Mouse (Mus musculus) heart, embryonic 14.5 days (tissue): Measurements from ENCODE around the gene Rhox10. TPM values are rescaled to one million over a fixed set of nuclear protein-coding genes. Genes with fewer than 3 reads are reported as not detected.
"Not testable (repeated sequence)": the region's sequence is repeated elsewhere in the genome, so short reads cannot be mapped to it uniquely, and the experiment has no call there.

Experiments used
- ATAC-seq: fragments of 200-750 bp; cut with Nextera tagmentation; 2 replicates; pipeline ENCODE4 v1.8.0; 2017; ENCODE audit warnings: low read depth, moderate TSS enrichment; ENCODE audit not compliant: insufficient number of reproducible peaks, insufficient read depth, low FRiP score
- H3K27ac ChIP-seq, 2 experiments: fragments of 200-500 bp in 1 of 2; fragments of 300-500 bp in 1 of 2; sonication (generic) in 1 of 2; replicated peaks in 1 of 2; 2 replicates each; pipeline ENCODE4 v1.5.1; 2012 to 2014; ENCODE audit warnings: low read depth in 2 of 2, low read length in 2 of 2, control low read depth in 1 of 2, mild to moderate bottlenecking in 1 of 2, mixed read lengths in 1 of 2; ENCODE audit not compliant: control insufficient read depth in 1 of 2, insufficient read depth in 1 of 2
- H3K27me3 ChIP-seq: fragments of 300-500 bp; sonication (generic); 2 replicates; pipeline ENCODE4 v1.6.1; 2014; ENCODE audit warnings: mild to moderate bottlenecking, low read length, control low read depth; ENCODE audit not compliant: control insufficient read depth, insufficient read depth
- H3K36me3 ChIP-seq: fragments of 300-500 bp; sonication (generic); 2 replicates; pipeline ENCODE4 v1.6.1; 2014; ENCODE audit warnings: mild to moderate bottlenecking, control low read depth, low read length, mixed read lengths; ENCODE audit not compliant: control insufficient read depth, insufficient read depth
- H3K4me1 ChIP-seq, 2 experiments: fragments of 200-500 bp in 1 of 2; fragments of 300-500 bp in 1 of 2; sonication (generic) in 1 of 2; 2 replicates each; pipeline ENCODE4 v1.6.1; 2012 to 2014; ENCODE audit warnings: low read length in 2 of 2, control low read depth in 1 of 2, mixed read lengths in 1 of 2; ENCODE audit not compliant: control insufficient read depth in 2 of 2, insufficient read depth in 2 of 2
- H3K4me2 ChIP-seq: fragments of 300-500 bp; sonication (generic); 2 replicates; pipeline ENCODE4 v1.6.1; 2014; ENCODE audit warnings: mild to moderate bottlenecking, low read length
- H3K4me3 ChIP-seq, 2 experiments: fragments of 200-500 bp in 1 of 2; fragments of 300-500 bp in 1 of 2; sonication (generic) in 1 of 2; 2 replicates each; pipeline ENCODE4 v1.5.1; 2012 to 2014; ENCODE audit warnings: low read length in 2 of 2, mild to moderate bottlenecking in 2 of 2, control low read depth in 1 of 2, low read depth in 1 of 2, moderate library complexity in 1 of 2; ENCODE audit not compliant: control insufficient read depth in 1 of 2, insufficient read depth in 1 of 2
- H3K9ac ChIP-seq: fragments of 300-500 bp; sonication (generic); 2 replicates; pipeline ENCODE4 v1.6.1; 2014; ENCODE audit warnings: mild to moderate bottlenecking, low read length
- H3K9me3 ChIP-seq: fragments of 300-500 bp; sonication (generic); 2 replicates; pipeline ENCODE4 v1.6.1; 2016; ENCODE audit warnings: low read length, control low read depth; ENCODE audit not compliant: control insufficient read depth
- WGBS: fragments of 180-500 bp; shearing (Covaris S2); extraction: QIAGEN DNeasy Blood & Tissue Kit; methylation state at CpG from one replicate; pipeline ENCODE4 v1.1.7; 2014; 5-methylcytosine and 5-hydroxymethylcytosine counted together
- polyA plus RNA-seq: library from polyadenylated mRNA; unstranded; fragments of >200 nt; fragmentation: Nextera tagmentation; extraction: Ambion mirVana; gene quantifications from 2 replicates; pipeline ENCODE4 v1.2.1, GENCODE M21; 2014

Gene Rhox10
- not detected in 2 replicates for polyA plus RNA-seq

DNA sequence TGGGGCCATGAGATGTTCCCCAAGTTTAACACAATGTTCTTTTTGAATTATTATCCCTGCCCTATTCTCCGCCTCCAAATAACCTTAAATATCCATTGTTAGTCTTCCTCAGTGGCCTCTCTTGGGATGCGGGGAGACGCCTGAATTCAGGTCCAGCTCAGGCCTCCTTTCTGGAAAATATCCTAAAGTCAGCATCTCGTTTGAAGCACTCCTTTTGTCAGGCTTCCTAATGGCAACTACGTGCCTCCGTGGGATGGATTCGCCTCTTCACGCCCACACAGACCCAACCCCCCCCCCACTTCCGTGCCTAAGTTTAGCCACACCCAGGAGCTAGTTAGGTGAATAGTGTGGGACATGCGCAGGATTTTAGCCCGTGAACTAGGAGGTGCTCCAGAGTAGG, at the start of gene Rhox10:
Rhox10 (plus strand) TSS at position 301 of the 400 bp plus-strand sequence.
- 82% methylated on average over 11 of the region's 11 CpGs for WGBS
- no peaks in the 10 kb centered on the region for H3K4me1 ChIP-seq
- no peaks in the 10 kb centered on the region for H3K36me3 ChIP-seq
- H3K4me2 ChIP-seq, result no peak within 1 kb of the TSS
- ATAC-seq, result no peak
- no peak within 1 kb of the TSS for H3K9ac ChIP-seq
- no peaks in the 10 kb centered on the region for H3K9me3 ChIP-seq
- no peak within 1 kb of the TSS for H3K4me3 ChIP-seq
- no peaks in the 10 kb centered on the region for H3K27me3 ChIP-seq
- H3K27ac ChIP-seq, result no peak within 1 kb of the TSS

DNA sequence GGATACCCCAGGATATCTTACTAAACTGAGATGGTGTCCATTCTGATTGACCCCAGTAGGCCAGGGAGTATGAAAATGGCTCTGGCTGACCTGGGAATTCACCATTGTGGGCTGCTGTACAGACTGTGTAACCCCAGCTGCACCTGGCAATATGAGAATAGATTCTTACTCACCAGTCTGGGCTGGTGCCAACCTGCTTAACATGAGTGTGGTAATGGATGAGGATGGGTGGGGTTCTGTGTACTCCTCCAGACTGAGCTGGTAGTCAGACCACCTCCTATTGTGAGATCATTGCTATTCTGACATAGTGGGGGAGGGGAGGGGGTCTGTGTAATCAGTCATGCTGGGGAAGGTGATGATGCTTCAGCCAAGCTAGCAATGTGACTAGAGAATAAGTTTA, 47.7 kb upstream of the Rhox10 start, which contains the start of gene Btg1-ps1:
Btg1-ps1 (minus strand) TSS at position 219 of the 400 bp plus-strand sequence.
- not testable (repeated sequence) for H3K36me3 ChIP-seq, H3K9ac ChIP-seq, H3K27me3 ChIP-seq, H3K4me1 ChIP-seq, ATAC-seq, H3K27ac ChIP-seq, H3K9me3 ChIP-seq, H3K4me2 ChIP-seq, H3K4me3 ChIP-seq

DNA sequence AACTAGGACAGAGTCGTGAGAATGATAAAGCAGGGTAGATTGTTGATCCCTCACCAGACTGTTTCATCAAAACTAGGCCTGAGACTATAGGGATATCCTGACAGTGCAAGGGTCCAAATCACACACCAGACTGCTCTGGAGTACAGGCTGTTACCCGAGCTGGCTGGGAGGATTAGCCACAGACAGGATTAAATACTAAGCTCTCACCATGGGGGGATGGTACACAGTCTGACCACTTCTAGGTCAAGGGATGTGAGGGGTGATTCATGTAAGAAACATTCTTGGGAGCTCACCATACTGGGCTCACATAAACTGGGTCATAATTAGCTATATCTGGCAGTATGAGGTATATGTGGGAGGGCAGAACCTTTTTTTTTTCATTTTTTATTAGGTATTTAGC, 32.4 kb upstream of the Rhox10 start:
- 45% methylated on average over 2 of the region's 2 CpGs for WGBS
- H3K4me1 ChIP-seq, result no peaks in the 10 kb centered on the region
- no peaks in the 10 kb centered on the region for H3K27me3 ChIP-seq
- no peak for ATAC-seq
- no peaks in the 10 kb centered on the region for H3K36me3 ChIP-seq
- H3K9ac ChIP-seq, result no peak overlapping the region
- no peak overlapping the region for H3K4me3 ChIP-seq
- H3K9me3 ChIP-seq, result no peaks in the 10 kb centered on the region
- H3K4me2 ChIP-seq, result no peak overlapping the region
- H3K27ac ChIP-seq, result no peak overlapping the region

DNA sequence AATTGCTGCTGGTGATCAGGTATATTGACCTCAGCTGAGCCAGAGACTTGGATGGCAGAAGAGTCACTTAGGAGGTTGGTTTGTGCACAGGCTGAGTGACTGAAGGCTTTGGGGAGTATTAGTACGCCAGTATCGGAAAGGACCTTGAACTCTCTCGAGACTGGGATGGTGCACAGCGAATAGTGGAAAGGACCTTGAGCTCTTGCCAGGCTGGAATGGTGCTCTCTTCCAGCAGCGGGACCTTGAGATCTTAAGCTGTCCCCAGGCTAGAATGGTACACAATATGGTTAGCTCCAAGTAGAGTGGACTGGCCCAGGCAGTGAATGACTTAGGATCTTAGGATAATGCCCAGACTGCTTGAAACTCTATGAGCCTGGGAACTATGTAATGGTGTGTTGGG, 26.6 kb upstream of the Rhox10 start:
- ATAC-seq, result no peak
- Histone ChIP-seq H3K36me3 (no peaks in the 10 kb centered on the region), H3K27me3 (no peaks in the 10 kb centered on the region), H3K4me1 (no peaks in the 10 kb centered on the region), H3K4me3 (no peak overlapping the region), H3K4me2 (no peak overlapping the region), H3K9ac (no peak overlapping the region), H3K27ac (no peak overlapping the region), H3K9me3 (no peaks in the 10 kb centered on the region)
- WGBS, result 82% methylated on average over 5 of the region's 5 CpGs

DNA sequence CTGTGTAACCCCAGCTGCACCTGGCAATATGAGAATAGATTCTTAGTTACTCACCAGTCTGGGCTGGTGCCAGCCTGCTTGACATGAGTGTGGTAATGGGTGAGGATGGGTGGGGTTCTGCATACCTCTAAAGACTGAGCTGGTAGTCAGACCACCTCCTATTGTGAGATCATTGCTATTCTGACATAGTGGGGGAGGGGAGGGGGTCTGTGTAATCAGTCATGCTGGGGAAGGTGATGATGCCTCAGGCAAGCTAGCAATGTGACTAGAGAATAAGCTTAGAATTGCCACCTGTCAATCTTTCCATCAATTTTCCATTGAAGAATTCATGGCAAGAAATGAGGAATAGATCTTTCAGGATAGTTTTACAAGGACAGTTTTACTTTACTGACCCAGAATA, 23.3 kb upstream of the Rhox10 start, which contains the start of gene Btg1-ps2:
Btg1-ps2 (minus strand) TSS at position 101 of the 400 bp plus-strand sequence.
- not testable (repeated sequence) for H3K4me1 ChIP-seq, H3K9me3 ChIP-seq, H3K9ac ChIP-seq, H3K4me3 ChIP-seq, ATAC-seq, H3K4me2 ChIP-seq, H3K27ac ChIP-seq, H3K36me3 ChIP-seq, H3K27me3 ChIP-seq

DNA sequence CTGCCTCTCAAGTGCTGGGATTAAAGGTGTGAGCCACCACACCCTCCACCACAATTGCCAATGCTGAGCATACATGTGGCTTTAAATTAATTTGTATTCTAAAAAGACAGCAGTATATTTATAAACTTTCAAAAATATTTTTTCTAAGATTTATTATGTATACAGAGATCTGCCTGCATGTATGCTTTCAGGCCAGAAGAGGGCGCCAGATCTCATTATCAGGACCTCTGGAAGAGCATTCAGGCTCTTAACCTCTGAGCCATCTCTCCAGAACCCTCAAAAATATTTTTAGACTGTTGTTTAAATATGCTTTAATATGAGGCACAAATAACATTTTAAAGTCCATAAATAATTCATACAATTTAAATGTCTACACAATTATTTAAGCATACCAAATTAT, 4.7 kb upstream of the Rhox10 start:
- Histone ChIP-seq H3K36me3 (no peaks in the 10 kb centered on the region), H3K4me1 (no peaks in the 10 kb centered on the region), H3K9me3 (no peaks in the 10 kb centered on the region), H3K27ac (no peak overlapping the region), H3K27me3 (no peaks in the 10 kb centered on the region), H3K4me2 (no peak overlapping the region), H3K9ac (no peak overlapping the region), H3K4me3 (no peak overlapping the region)
- 3% methylated on average over 1 of the region's 1 CpGs for WGBS
- ATAC-seq, result no peak

DNA sequence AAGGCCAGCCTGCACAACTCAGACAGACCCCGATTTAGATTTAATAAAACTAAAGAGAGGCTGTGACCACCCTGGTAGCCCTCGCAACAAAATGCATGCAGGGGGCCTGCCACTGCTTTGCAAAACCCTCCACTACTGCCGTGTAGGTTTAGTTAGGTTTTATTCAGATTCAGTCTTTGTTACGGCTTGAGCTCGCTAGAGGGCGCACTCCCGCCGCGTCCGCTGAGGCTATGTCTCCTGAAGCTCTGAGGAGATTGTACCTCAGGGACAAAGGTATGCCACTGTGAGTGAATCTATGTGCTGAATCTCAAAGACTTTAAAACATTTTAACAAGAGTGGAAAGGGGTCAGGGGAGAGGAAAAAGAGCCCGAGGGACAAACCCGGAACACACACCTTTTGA, 18.0 kb downstream of the Rhox10 start:
- 19% methylated on average over 12 of the region's 12 CpGs for WGBS
- no peak overlapping the region for H3K27ac ChIP-seq
- ATAC-seq, result no peak
- H3K9me3 ChIP-seq, result no peaks in the 10 kb centered on the region
- H3K4me3 ChIP-seq, result no peak overlapping the region
- H3K27me3 ChIP-seq, result no peaks in the 10 kb centered on the region
- H3K9ac ChIP-seq, result no peak overlapping the region
- no peak overlapping the region for H3K4me2 ChIP-seq
- H3K4me1 ChIP-seq, result no peaks in the 10 kb centered on the region
- no peaks in the 10 kb centered on the region for H3K36me3 ChIP-seq

DNA sequence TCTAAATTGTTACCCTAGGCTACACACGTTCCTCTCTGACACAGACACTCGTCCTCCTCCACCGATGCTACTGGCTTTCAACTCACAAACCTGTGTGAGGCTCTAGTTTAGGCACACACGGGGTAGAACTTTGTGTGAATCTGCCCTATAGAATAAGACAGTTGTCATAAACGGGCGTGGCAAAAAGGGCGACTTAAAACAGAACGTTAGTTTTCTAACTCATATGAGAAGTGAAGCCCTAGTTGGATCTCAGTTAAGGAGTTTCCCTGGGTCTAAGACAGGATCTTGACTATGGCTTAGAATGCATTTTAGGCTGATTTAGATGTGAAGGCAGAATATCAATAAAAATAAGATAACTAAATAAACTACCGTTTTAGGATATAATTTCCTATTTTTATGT, 18.8 kb downstream of the Rhox10 start, which contains the start of gene Rhox11:
Rhox11 (minus strand) TSS at position 101 of the 400 bp plus-strand sequence.
- H3K27me3 ChIP-seq, result no peaks in the 10 kb centered on the region
- no peak within 1 kb of the TSS for H3K4me2 ChIP-seq
- H3K9me3 ChIP-seq, result no peaks in the 10 kb centered on the region
- no peak within 1 kb of the TSS for H3K27ac ChIP-seq
- H3K9ac ChIP-seq, result no peak within 1 kb of the TSS
- no peak for ATAC-seq
- no peaks in the 10 kb centered on the region for H3K36me3 ChIP-seq
- no peak within 1 kb of the TSS for H3K4me3 ChIP-seq
- no peaks in the 10 kb centered on the region for H3K4me1 ChIP-seq
- WGBS, result 78% methylated on average over 9 of the region's 9 CpGs
